Mouse (Mus musculus) heart, embryonic 14.5 days (tissue): ENCODE measurements around the gene Naa11. TPM values are rescaled to one million over a fixed set of nuclear protein-coding genes. Genes with fewer than 3 reads are reported as not detected.

Source experiments
- ATAC-seq: fragments of 200-750 bp; cut with Nextera tagmentation; 2 replicates; pipeline ENCODE4 v1.8.0; 2017; ENCODE audit warnings: low read depth, moderate TSS enrichment; ENCODE audit not compliant: insufficient number of reproducible peaks, insufficient read depth, low FRiP score
- H3K27ac ChIP-seq, 2 experiments: fragments of 200-500 bp in 1 of 2; fragments of 300-500 bp in 1 of 2; sonication (generic) in 1 of 2; replicated peaks in 1 of 2; 2 replicates each; pipeline ENCODE4 v1.5.1; 2012 to 2014; ENCODE audit warnings: low read depth in 2 of 2, low read length in 2 of 2, control low read depth in 1 of 2, mild to moderate bottlenecking in 1 of 2, mixed read lengths in 1 of 2; ENCODE audit not compliant: control insufficient read depth in 1 of 2, insufficient read depth in 1 of 2
- H3K27me3 ChIP-seq: fragments of 300-500 bp; sonication (generic); 2 replicates; pipeline ENCODE4 v1.6.1; 2014; ENCODE audit warnings: mild to moderate bottlenecking, low read length, control low read depth; ENCODE audit not compliant: control insufficient read depth, insufficient read depth
- H3K36me3 ChIP-seq: fragments of 300-500 bp; sonication (generic); 2 replicates; pipeline ENCODE4 v1.6.1; 2014; ENCODE audit warnings: mild to moderate bottlenecking, control low read depth, low read length, mixed read lengths; ENCODE audit not compliant: control insufficient read depth, insufficient read depth
- H3K4me1 ChIP-seq, 2 experiments: fragments of 200-500 bp in 1 of 2; fragments of 300-500 bp in 1 of 2; sonication (generic) in 1 of 2; 2 replicates each; pipeline ENCODE4 v1.6.1; 2012 to 2014; ENCODE audit warnings: low read length in 2 of 2, control low read depth in 1 of 2, mixed read lengths in 1 of 2; ENCODE audit not compliant: control insufficient read depth in 2 of 2, insufficient read depth in 2 of 2
- H3K4me2 ChIP-seq: fragments of 300-500 bp; sonication (generic); 2 replicates; pipeline ENCODE4 v1.6.1; 2014; ENCODE audit warnings: mild to moderate bottlenecking, low read length
- H3K4me3 ChIP-seq, 2 experiments: fragments of 200-500 bp in 1 of 2; fragments of 300-500 bp in 1 of 2; sonication (generic) in 1 of 2; 2 replicates each; pipeline ENCODE4 v1.5.1; 2012 to 2014; ENCODE audit warnings: low read length in 2 of 2, mild to moderate bottlenecking in 2 of 2, control low read depth in 1 of 2, low read depth in 1 of 2, moderate library complexity in 1 of 2; ENCODE audit not compliant: control insufficient read depth in 1 of 2, insufficient read depth in 1 of 2
- H3K9ac ChIP-seq: fragments of 300-500 bp; sonication (generic); 2 replicates; pipeline ENCODE4 v1.6.1; 2014; ENCODE audit warnings: mild to moderate bottlenecking, low read length
- H3K9me3 ChIP-seq: fragments of 300-500 bp; sonication (generic); 2 replicates; pipeline ENCODE4 v1.6.1; 2016; ENCODE audit warnings: low read length, control low read depth; ENCODE audit not compliant: control insufficient read depth
- WGBS: fragments of 180-500 bp; shearing (Covaris S2); extraction: QIAGEN DNeasy Blood & Tissue Kit; methylation state at CpG from one replicate; pipeline ENCODE4 v1.1.7; 2014; 5-methylcytosine and 5-hydroxymethylcytosine counted together
- polyA plus RNA-seq: library from polyadenylated mRNA; unstranded; fragments of >200 nt; fragmentation: Nextera tagmentation; extraction: Ambion mirVana; gene quantifications from 2 replicates; pipeline ENCODE4 v1.2.1, GENCODE M21; 2014

Gene Naa11
- polyA plus RNA-seq, 1 experiment from 2014 or later: not detected

- WGBS: 77% methylated on average over 8 of the region's 8 CpGs
- no peaks in the 10 kb centered on the region for H3K36me3 ChIP-seq
- no peak overlapping the region for H3K9ac ChIP-seq
- no peak overlapping the region for H3K4me3 ChIP-seq
- no peaks in the 10 kb centered on the region for H3K9me3 ChIP-seq
- H3K4me2 ChIP-seq: no peak overlapping the region
- no peak overlapping the region for H3K27ac ChIP-seq
- H3K4me1 ChIP-seq: peaks cover 2 to 6% of the 10 kb centered on the region in 2 experiments; a peak in 1 of 4 replicates
- no peak for ATAC-seq
- no peaks in the 10 kb centered on the region for H3K27me3 ChIP-seq
Measured at GRCm38 (mm10) chr5:97364781-97365180, 27.4 kb downstream of the Naa11 start.

GRCm38 (mm10) chr5:97364252-97364651, 27.9 kb downstream of the Naa11 start:
- H3K4me2 ChIP-seq: no peak overlapping the region
- H3K27ac ChIP-seq: no peak overlapping the region
- H3K27me3 ChIP-seq: no peaks in the 10 kb centered on the region
- 74% methylated on average over 8 of the region's 8 CpGs for WGBS
- ATAC-seq: no peak
- no peak overlapping the region for H3K4me3 ChIP-seq
- no peak overlapping the region for H3K9ac ChIP-seq
- H3K9me3 ChIP-seq: no peaks in the 10 kb centered on the region
- 0 out of 4 replicates have a peak, but pooled peaks cover 0 to 6% of the 10 kb centered on the region in 2 experiments for H3K4me1 ChIP-seq
- H3K36me3 ChIP-seq: no peaks in the 10 kb centered on the region

GRCm38 (mm10) chr5:97362539-97362938, 29.6 kb downstream of the Naa11 start:
- H3K9ac ChIP-seq: no peak overlapping the region
- no peak overlapping the region for H3K27ac ChIP-seq
- no peaks in the 10 kb centered on the region for H3K27me3 ChIP-seq
- 26% methylated on average over 2 of the region's 2 CpGs for WGBS
- H3K9me3 ChIP-seq: no peaks in the 10 kb centered on the region; the same call in 1 of the 2 replicates
- no peak overlapping the region for H3K4me3 ChIP-seq
- no peak overlapping the region for H3K4me2 ChIP-seq
- no peaks in the 10 kb centered on the region for H3K36me3 ChIP-seq
- H3K4me1 ChIP-seq: 0 out of 4 replicates have a peak, but pooled peaks cover 0 to 6% of the 10 kb centered on the region in 2 experiments
- ATAC-seq: no peak

DNA sequence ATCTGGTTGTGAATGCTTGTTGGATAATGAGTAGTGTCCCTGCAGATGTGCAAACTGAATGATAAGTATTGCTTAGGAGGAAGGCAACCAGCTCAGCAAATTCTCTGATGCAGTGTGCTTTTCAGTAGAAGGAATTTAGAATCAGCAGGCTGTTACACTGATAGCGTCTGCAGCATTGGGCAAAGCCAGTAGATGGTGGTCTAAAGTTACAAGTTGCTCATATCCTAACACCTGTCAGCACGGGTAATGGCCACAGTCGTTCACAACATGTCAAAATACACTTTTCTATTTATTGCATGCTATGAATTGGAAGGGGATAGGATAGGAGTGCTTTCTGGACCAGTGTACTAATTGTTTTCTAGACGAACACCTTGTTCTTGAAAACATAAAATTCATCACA, 33.1 kb downstream of the Naa11 start:
- Histone ChIP-seq H3K36me3 (no peaks in the 10 kb centered on the region), H3K9me3 (no peaks in the 10 kb centered on the region; the same call in 1 of the 2 replicates), H3K4me2 (no peak overlapping the region), H3K4me3 (no peak overlapping the region), H3K4me1 (0 out of 4 replicates have a peak, but pooled peaks cover 0 to 10% of the 10 kb centered on the region in 2 experiments), H3K9ac (no peak overlapping the region), H3K27me3 (no peaks in the 10 kb centered on the region), H3K27ac (no peak overlapping the region)
- 39% methylated on average over 4 of the region's 4 CpGs for WGBS
- ATAC-seq: no peak

- no peaks in the 10 kb centered on the region for H3K36me3 ChIP-seq
- no peak overlapping the region for H3K4me3 ChIP-seq
- H3K4me1 ChIP-seq: 0 out of 4 replicates have a peak, but pooled peaks cover 0 to 4% of the 10 kb centered on the region in 2 experiments
- no peaks in the 10 kb centered on the region for H3K27me3 ChIP-seq
- no peak for ATAC-seq
- no peak overlapping the region for H3K27ac ChIP-seq
- H3K9ac ChIP-seq: no peak overlapping the region
- H3K4me2 ChIP-seq: no peak overlapping the region
- WGBS: 28% methylated on average over 2 of the region's 2 CpGs
- no peaks in the 10 kb centered on the region; the same call in 1 of the 2 replicates for H3K9me3 ChIP-seq
Measured at GRCm38 (mm10) chr5:97356135-97356534, 36.0 kb downstream of the Naa11 start.

- no peak for ATAC-seq
Measured at GRCm38 (mm10) chr5:97355152-97355551, 37.0 kb downstream of the Naa11 start.

GRCm38 (mm10) chr5:97348760-97349159, 43.4 kb downstream of the Naa11 start:
- no peak for ATAC-seq
- no peak overlapping the region for H3K9ac ChIP-seq
- no peak overlapping the region for H3K27ac ChIP-seq
- no peaks in the 10 kb centered on the region for H3K36me3 ChIP-seq
- H3K4me3 ChIP-seq: no peak overlapping the region
- H3K9me3 ChIP-seq: no peaks in the 10 kb centered on the region
- H3K27me3 ChIP-seq: no peaks in the 10 kb centered on the region
- H3K4me1 ChIP-seq: peaks cover 0 to 11% of the 10 kb centered on the region in 2 experiments; a peak in 2 of 4 replicates
- no peak overlapping the region for H3K4me2 ChIP-seq
- 25% methylated on average over 2 of the region's 2 CpGs for WGBS

More at GRCm38 (mm10) chr5:97355152-97355551, 37.0 kb downstream of the Naa11 start:
- Histone ChIP-seq H3K27ac (no peak overlapping the region), H3K4me1 (0 out of 4 replicates have a peak, but pooled peaks cover 0 to 4% of the 10 kb centered on the region in 2 experiments), H3K4me3 (no peak overlapping the region), H3K9me3 (no peaks in the 10 kb centered on the region; the same call in 1 of the 2 replicates), H3K9ac (no peak overlapping the region), H3K27me3 (no peaks in the 10 kb centered on the region), H3K4me2 (no peak overlapping the region), H3K36me3 (no peaks in the 10 kb centered on the region)
- 98% methylated on average over 2 of the region's 2 CpGs for WGBS

GRCm38 (mm10) chr5:97348310-97348709, 43.9 kb downstream of the Naa11 start:
- 50% methylated on average over 8 of the region's 8 CpGs for WGBS

More at GRCm38 (mm10) chr5:97348310-97348709, 43.9 kb downstream of the Naa11 start:
- ATAC-seq: no peak
- peaks cover 0 to 11% of the 10 kb centered on the region in 2 experiments; a peak in 2 of 4 replicates for H3K4me1 ChIP-seq
- H3K9ac ChIP-seq: no peak overlapping the region
- no peaks in the 10 kb centered on the region for H3K36me3 ChIP-seq
- H3K4me3 ChIP-seq: no peak overlapping the region
- no peak overlapping the region for H3K27ac ChIP-seq
- no peak overlapping the region for H3K4me2 ChIP-seq
- H3K27me3 ChIP-seq: no peaks in the 10 kb centered on the region
- no peaks in the 10 kb centered on the region for H3K9me3 ChIP-seq
